Mouse (Mus musculus) liver, embryonic 15.5 days (tissue): ENCODE measurements around the gene Abraxas2. TPM values are rescaled to one million over a fixed set of nuclear protein-coding genes. Genes with fewer than 3 reads are reported as not detected.

ENCODE experiments used
- ATAC-seq: fragments of 200-750 bp; cut with Nextera tagmentation; 2 replicates; pipeline ENCODE4 v1.8.0; 2017; ENCODE audit warnings: moderate number of reproducible peaks, mild to moderate bottlenecking, moderate library complexity; ENCODE audit not compliant: insufficient read depth
- H3K27ac ChIP-seq: fragments of 300-500 bp; sonication (generic); replicated peaks from 2 replicates; pipeline ENCODE4 v1.5.1; 2015; ENCODE audit warnings: mild to moderate bottlenecking, inconsistent platforms
- H3K27me3 ChIP-seq: fragments of 300-500 bp; sonication (generic); 2 replicates; pipeline ENCODE4 v1.6.1; 2015; ENCODE audit warnings: mild to moderate bottlenecking, inconsistent platforms
- H3K36me3 ChIP-seq: fragments of 300-500 bp; sonication (generic); replicated peaks from 2 replicates; pipeline ENCODE4 v1.6.1; 2015; ENCODE audit warnings: moderate library complexity, mild to moderate bottlenecking, inconsistent platforms
- H3K4me1 ChIP-seq: fragments of 300-500 bp; sonication (generic); replicated peaks from 2 replicates; pipeline ENCODE4 v1.6.1; 2015; ENCODE audit warnings: inconsistent platforms
- H3K4me2 ChIP-seq: fragments of 300-500 bp; sonication (generic); 2 replicates; pipeline ENCODE4 v1.6.1; 2015; ENCODE audit warnings: moderate library complexity, mild to moderate bottlenecking, inconsistent platforms
- H3K4me3 ChIP-seq: fragments of 300-500 bp; sonication (generic); replicated peaks from 2 replicates; pipeline ENCODE4 v1.5.1; 2015; ENCODE audit warnings: mild to moderate bottlenecking, inconsistent platforms
- H3K9ac ChIP-seq: fragments of 300-500 bp; sonication (generic); 2 replicates; pipeline ENCODE4 v1.6.1; 2015; ENCODE audit warnings: moderate library complexity, mild to moderate bottlenecking, inconsistent platforms
- H3K9me3 ChIP-seq: fragments of 300-500 bp; sonication (generic); replicated peaks from 2 replicates; pipeline ENCODE4 v1.6.1; 2016; ENCODE audit warnings: inconsistent platforms
- WGBS: fragments of 180-500 bp; shearing (Covaris S2); methylation state at CpG from one replicate; pipeline ENCODE4 v1.1.7; 2015; ENCODE audit warnings: mixed read lengths; ENCODE audit not compliant: insufficient replicate concordance; 5-methylcytosine and 5-hydroxymethylcytosine counted together
- polyA plus RNA-seq: library from polyadenylated mRNA; unstranded; fragments of >200 nt; fragmentation: Nextera tagmentation; extraction: Ambion mirVana; gene quantifications from 2 replicates; pipeline ENCODE4 v1.2.1, GENCODE M21; 2015

Gene Abraxas2
- polyA plus RNA-seq, 1 experiment from 2014 or later, result 13.9 TPM

- no peaks in the 10 kb centered on the region for H3K4me1 ChIP-seq
- no peaks in the 10 kb centered on the region for H3K36me3 ChIP-seq
- H3K9ac ChIP-seq, result no peak overlapping the region
- H3K4me3 ChIP-seq, result no peak overlapping the region
- WGBS, result 44% methylated on average over 3 of the region's 3 CpGs
- H3K27ac ChIP-seq, result no peak overlapping the region
- ATAC-seq, result no peak
- no peaks in the 10 kb centered on the region for H3K9me3 ChIP-seq
- H3K4me2 ChIP-seq, result no peak overlapping the region
- no peaks in the 10 kb centered on the region for H3K27me3 ChIP-seq
These were observed 44.8 kb downstream of the Abraxas2 start for GRCm38 (mm10) chr7:132903796-132904195.

GRCm38 (mm10) chr7:132921971-132922370, 62.9 kb downstream of the Abraxas2 start:
- Histone ChIP-seq H3K9ac (no peak overlapping the region), H3K4me1 (no peaks in the 10 kb centered on the region), H3K27me3 (peaks cover 5% of the 10 kb centered on the region; the same call in 1 of the 2 replicates), H3K9me3 (no peaks in the 10 kb centered on the region), H3K4me2 (no peak overlapping the region), H3K36me3 (no peaks in the 10 kb centered on the region), H3K27ac (no peak overlapping the region), H3K4me3 (no peak overlapping the region)
- no peak for ATAC-seq
- WGBS, result 37% methylated on average over 3 of the region's 3 CpGs

GRCm38 (mm10) chr7:132925227-132925626, 66.2 kb downstream of the Abraxas2 start:
- Histone ChIP-seq H3K4me2 (no peak overlapping the region), H3K9me3 (no peaks in the 10 kb centered on the region), H3K36me3 (no peaks in the 10 kb centered on the region), H3K9ac (no peak overlapping the region), H3K27ac (no peak overlapping the region), H3K4me1 (peaks cover 5% of the 10 kb centered on the region), H3K4me3 (no peak overlapping the region), H3K27me3 (peaks cover 5% of the 10 kb centered on the region; the same call in 1 of the 2 replicates)
- ATAC-seq, result no peak
- 50% methylated on average over 2 of the region's 2 CpGs for WGBS

- 46% methylated on average over 3 of the region's 3 CpGs for WGBS
- no peaks in the 10 kb centered on the region for H3K36me3 ChIP-seq
- peaks cover 5% of the 10 kb centered on the region; the same call in 1 of the 2 replicates for H3K27me3 ChIP-seq
- H3K9ac ChIP-seq, result no peak overlapping the region
- H3K4me3 ChIP-seq, result no peak overlapping the region
- H3K27ac ChIP-seq, result no peak overlapping the region
- H3K4me2 ChIP-seq, result no peak overlapping the region
- ATAC-seq, result no peak
- peaks cover 8% of the 10 kb centered on the region for H3K4me1 ChIP-seq
- H3K9me3 ChIP-seq, result no peaks in the 10 kb centered on the region
These were observed 68.2 kb downstream of the Abraxas2 start for GRCm38 (mm10) chr7:132927201-132927600.

- Histone ChIP-seq H3K27me3 (peaks cover 5% of the 10 kb centered on the region; the same call in 1 of the 2 replicates), H3K27ac (peak overlapping the region; percentile 99; the same call in 1 of the 2 replicates), H3K9me3 (no peaks in the 10 kb centered on the region), H3K9ac (0 out of 2 replicates have a peak overlapping the region, but pooled peaks have one; percentile 99), H3K4me2 (peak overlapping the region; percentile 83), H3K36me3 (no peaks in the 10 kb centered on the region), H3K4me3 (peak overlapping the region; percentile 99), H3K4me1 (peaks cover 23% of the 10 kb centered on the region)
- 77% methylated on average over 5 of the region's 5 CpGs for WGBS
- no peak for ATAC-seq
These were observed 71.0 kb downstream of the Abraxas2 start for GRCm38 (mm10) chr7:132930055-132930454.

- Histone ChIP-seq H3K27ac (peak within 1 kb of the TSS; percentile 99), H3K4me2 (peak within 1 kb of the TSS; percentile 83), H3K4me3 (peak within 1 kb of the TSS; percentile 99), H3K36me3 (no peaks in the 10 kb centered on the region), H3K4me1 (peaks cover 25% of the 10 kb centered on the region), H3K9ac (peak within 1 kb of the TSS; percentile 99), H3K27me3 (0 out of 2 replicates have a peak, but pooled peaks cover under 1% of the 10 kb centered on the region), H3K9me3 (no peaks in the 10 kb centered on the region)
- peak; percentile 97 for ATAC-seq
- under 1% methylated on average over 93 of the region's 93 CpGs for WGBS
These were observed 72.0 kb downstream of the Abraxas2 start, which contains the start of gene Zranb1 for GRCm38 (mm10) chr7:132930850-132931559. Zranb1 (plus strand) TSS chr7:132931142.

- H3K36me3 ChIP-seq, result no peaks in the 10 kb centered on the region
- H3K4me1 ChIP-seq, result peaks cover 25% of the 10 kb centered on the region
- H3K27me3 ChIP-seq, result no peaks in the 10 kb centered on the region
- peak overlapping the region; percentile 83 for H3K4me2 ChIP-seq
- peak overlapping the region; percentile 99 for H3K4me3 ChIP-seq
- peak; percentile 17 for ATAC-seq
- H3K9me3 ChIP-seq, result no peaks in the 10 kb centered on the region
- H3K27ac ChIP-seq, result peak overlapping the region; percentile 99
- WGBS, result 0% methylated on average over 55 of the region's 55 CpGs
- peak overlapping the region; percentile 99 for H3K9ac ChIP-seq
These were observed 72.7 kb downstream of the Abraxas2 start for GRCm38 (mm10) chr7:132931560-132932351.

GRCm38 (mm10) chr7:132933331-132933730, 74.3 kb downstream of the Abraxas2 start:
- WGBS, result 81% methylated on average over 1 of the region's 1 CpGs

More at GRCm38 (mm10) chr7:132933331-132933730, 74.3 kb downstream of the Abraxas2 start:
- Histone ChIP-seq H3K4me2 (0 out of 2 replicates have a peak overlapping the region, but pooled peaks have one; percentile 2), H3K36me3 (no peaks in the 10 kb centered on the region), H3K4me3 (no peak overlapping the region), H3K9me3 (no peaks in the 10 kb centered on the region), H3K27me3 (no peaks in the 10 kb centered on the region), H3K9ac (no peak overlapping the region), H3K27ac (no peak overlapping the region), H3K4me1 (peaks cover 25% of the 10 kb centered on the region)
- ATAC-seq, result no peak

Other genes starting within 250 kb of the Abraxas2 start
- gene Lhpp, start 248.6 kb upstream of the Abraxas2 start, polyA plus RNA-seq, result 4.8 and 5.0 TPM in 2 replicates
- gene Fam53b, start 45.3 kb upstream of the Abraxas2 start, polyA plus RNA-seq, result 25.5 and 28.0 TPM in 2 replicates
- gene Eef1akmt2, start 6.6 kb upstream of the Abraxas2 start, polyA plus RNA-seq, result 15.6 and 17.2 TPM in 2 replicates
- gene Zranb1, start 71.9 kb downstream of the Abraxas2 start, polyA plus RNA-seq, result 6.4 and 6.8 TPM in 2 replicates